Mouse (Mus musculus): ENCODE measurements around the gene Arhgef25.
A peak's percentile ranks its signal among the peaks of the same experiment; 100 is the strongest.

Arhgef25 gene

DNA sequence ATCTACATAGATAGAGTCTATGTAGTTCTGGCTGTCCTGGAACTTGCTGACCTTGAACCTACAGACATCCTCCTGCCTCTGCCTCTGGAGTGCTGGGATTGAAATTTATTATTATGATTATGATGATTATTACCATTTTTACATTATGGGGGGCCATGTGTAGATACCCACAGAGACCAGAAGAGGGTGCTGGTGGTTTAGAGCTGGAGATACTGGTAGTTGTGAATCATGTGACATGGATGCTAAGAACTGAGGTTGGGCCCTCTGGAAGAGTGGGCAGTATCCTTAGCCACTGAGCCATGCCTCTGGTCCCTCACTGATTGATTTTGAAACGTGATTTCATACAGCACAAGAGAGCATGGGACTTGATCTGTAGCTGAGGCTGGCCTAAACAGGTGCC is 3.4 kb downstream of the Arhgef25 start:
- DNase-seq (ENCODE audit: low spot score) = no peak

DNA sequence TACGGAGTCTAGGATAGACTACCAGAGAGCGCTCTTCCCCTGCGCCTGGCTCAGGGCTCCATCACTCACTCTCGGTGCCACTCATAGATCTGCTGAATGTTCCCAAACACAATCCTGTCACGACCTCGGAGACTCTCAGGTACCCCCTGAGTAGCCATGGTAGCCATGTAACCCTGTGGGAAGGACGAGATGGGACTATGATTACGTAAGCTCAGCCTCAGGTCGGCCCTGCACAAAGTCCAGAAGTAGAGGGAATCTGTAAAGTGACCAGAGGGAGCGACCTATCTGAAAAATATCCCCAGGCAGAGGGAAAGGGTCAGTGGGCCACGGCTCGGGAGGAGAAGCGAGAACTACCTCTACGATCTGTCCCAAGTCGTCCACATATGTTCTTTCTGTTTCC is 4.4 kb downstream of the Arhgef25 start:
- no peak for DNase-seq (ENCODE audit: low spot score)

DNA sequence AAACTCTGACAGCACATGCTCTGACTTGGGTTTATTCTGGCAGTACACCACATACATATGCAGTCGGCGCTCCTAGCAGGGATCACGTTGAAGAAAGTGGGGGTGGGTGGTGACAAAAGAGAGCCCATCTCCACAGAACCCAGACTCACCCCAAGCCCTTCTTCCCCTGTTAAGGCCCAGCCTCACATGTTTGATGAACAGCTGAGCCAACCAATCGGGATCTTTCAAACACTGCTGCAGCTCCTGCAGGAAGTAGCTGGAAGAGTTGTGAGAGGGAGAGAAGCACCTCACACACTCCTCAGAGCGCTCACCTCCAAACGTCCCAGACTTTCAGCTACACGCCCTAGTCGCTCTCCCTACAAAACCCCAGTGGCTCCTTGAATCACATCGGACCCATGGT is 4.8 kb downstream of the Arhgef25 start:
- DNase-seq (ENCODE audit: low spot score) = no peak

DNA sequence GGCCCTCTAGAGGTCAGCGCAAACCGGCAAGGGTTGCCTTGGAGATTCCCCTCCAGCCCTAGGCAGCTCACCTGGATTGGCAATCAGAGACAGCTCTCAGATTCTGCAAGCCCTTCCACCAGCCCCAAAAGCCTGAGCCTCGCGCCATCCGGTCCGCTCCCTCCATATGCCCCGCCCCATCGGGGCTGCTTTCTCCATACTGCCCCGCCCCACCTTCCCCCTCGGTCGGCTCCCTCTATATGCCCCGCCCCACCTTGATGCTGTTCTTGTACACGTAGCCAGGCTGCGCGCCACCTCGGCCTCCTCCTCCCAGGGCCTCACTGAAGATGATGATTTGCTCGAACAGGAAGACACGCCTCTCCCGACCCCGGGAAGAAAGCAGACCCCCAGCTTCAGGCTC is 6.1 kb downstream of the Arhgef25 start:
- DNase-seq (ENCODE audit: low spot score) = no peak

DNA sequence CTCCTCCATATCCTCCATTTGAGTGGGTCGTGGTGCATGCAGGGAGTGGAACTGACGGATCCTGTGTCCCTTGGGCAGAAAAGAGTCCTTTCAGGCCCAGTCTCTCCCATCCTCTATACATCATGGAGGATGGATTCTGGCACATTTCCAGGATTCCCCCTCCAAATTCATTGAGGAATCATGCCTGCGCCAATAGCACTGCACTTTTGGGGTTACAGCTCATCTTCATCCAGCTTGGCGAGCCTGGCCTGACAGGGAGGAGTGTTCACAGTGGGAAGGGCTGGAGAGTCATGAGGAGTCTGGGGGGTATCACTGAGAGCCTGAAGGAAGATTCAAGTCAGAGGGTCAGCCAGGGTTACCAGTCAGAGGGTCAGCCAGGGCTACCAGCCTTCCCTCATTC is 7.3 kb downstream of the Arhgef25 start:
- DNase-seq (ENCODE audit: low spot score) = no peak

DNA sequence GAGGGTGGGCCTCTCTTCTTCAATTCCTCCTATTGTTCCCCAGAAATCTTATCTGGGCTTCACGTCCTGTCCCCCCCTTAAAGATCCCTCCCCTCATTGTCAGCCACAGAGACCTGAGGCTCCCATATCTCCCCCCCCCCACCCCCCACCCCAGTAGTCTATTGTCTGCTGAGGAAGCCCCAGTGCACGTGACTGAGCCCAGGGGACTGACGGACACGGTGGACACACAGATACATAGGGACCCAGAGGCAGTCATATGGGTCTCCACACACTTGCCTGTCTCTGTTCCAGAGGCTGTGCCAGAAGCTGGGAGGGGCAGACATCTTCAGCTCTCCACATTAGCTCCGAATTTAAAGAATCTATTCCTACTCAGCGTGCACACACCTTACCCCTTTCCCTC is 8.3 kb downstream of the Arhgef25 start:
- no peak for DNase-seq (ENCODE audit: low spot score)

DNA sequence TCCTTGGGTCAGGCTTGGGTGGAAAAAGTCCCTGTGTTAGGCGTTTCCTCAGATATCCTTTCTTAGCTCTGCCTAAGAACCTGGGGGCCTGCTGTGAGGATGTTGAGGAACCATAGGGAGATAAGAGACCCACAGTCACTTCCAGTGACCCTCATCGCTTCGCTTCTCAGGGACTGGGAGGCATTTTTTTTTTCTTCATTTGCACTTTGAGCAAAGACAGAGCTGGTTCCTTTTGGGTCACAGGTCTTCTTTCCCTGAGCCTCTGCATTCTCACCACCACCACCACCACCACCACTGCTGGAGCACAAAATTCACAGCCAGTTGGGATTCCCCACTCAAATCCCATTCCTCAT is 9.2 kb downstream of the Arhgef25 start:
- DNase-seq (ENCODE audit: low spot score) = no peak

DNA sequence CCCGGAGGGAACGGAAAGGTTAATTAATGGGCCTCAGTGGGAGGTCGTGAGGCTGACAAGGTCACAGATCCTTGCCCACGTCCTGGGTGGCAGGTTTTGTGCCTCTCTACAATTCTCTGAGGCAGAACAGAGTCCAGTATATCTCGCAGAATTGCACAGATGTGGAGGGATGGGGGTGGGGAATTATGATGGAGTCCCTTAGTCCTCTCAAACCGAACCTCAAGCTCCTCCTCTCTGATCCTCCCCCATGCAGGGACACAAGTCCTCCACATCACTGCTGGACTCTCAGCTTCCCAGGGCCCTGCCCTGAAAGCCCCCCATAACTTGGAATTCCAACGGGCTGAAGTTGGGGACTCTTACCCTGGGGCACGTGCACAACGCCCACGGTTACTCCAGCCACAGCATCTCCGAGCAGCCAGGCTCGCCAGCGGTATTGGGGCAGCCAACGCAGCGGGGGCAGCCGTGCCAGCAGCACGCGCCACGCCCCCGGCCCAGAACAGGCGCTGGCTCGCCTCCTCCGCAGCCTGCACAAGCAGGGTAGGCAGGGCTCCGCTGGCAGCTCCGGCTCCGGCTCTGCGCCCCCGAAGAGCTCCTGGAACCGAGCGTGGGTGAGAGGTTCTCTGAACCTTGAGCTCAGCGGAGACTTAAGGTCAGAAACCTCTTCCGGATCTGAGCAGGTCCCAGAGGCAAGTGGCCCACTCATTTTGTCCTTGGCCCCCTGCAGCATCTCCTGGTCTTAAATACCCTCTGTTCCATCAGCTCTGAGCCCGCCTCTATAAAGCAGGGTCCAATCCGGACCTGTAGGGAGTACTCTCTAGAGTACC is 9.8 kb downstream of the Arhgef25 start, which contains the start of gene Slc26a10:
Gene Slc26a10 (minus strand): TSS at position 775 of the 824 bp plus-strand sequence.
- no peak for DNase-seq (ENCODE audit: low spot score)

DNA sequence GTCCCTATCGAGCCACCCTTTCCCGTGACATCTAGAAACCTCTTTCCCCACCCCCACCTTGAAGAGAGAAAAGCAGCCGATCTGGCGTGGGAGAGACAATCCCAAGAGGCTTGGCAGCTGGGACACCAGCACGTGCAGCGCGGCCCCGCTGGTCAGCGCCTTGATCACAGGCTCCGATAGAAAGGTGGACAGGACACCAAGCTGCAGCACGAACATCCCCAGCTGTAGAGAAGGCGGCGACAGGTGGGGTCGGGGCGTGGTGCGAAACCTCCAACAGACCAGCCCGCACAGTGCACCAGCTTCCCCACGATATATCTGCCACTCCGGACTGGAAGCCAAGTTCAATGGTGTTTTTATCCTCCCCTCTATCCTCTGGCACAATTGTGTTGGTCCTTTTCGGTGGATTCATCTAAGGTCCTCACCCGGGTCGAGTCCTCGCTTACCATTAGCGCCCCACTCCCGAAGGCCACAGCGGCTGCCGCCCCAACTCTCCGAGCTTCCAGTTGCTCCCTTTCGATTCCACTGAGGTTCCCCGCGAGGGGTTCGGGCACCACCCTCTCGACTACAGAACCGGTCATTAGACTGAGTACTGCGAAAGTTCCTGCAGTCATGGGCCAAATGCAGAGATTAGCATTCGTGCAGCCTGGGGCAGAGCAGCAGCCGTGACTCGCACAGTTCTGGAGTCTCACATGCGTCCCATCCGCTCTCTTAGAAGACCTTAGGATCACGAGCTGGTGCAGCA is 11.4 kb downstream of the Arhgef25 start:
- no peak for DNase-seq (ENCODE audit: low spot score)

DNA sequence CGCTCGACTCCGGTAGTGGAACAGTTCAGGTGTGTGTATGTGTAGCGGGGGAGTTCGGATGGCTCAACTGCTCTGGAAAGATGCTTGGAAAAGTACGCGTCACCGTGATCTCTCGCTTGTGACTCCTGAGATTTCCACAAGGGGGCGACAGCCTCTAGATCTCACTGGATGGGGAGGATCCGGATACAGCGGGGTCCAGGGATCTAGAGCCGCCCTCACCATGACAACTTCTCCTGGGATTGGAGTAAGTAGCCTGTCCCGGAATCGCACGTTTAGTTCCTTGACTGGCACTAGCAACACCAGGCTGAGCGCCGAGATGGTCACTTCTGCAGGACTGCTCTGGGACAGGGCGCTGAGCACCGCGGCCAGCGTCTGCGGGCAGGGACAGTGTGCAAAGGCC is 12.2 kb downstream of the Arhgef25 start:
- peak; percentile 70 for DNase-seq (ENCODE audit: low spot score)

DNA sequence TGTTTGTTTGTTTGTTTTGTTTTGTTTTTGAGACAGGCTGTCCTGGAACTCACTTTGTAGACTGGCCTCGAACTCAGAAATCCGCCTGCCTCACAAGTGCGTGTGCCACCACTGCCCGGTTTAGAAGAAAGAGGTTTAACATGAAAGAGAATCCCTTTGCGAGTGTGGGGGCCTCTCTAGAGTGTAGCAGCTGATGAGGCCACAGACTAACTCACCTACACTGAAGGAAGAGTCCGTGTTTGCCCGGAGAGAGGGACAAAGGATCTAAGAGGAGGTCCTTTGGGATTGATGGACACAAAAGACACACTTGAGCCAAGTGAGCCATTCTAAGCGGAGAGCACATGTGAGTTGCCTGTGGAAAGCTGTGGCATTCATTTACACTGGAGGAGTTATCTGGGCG is 12.6 kb downstream of the Arhgef25 start:
- DNase-seq (ENCODE audit: low spot score) = no peak

DNA sequence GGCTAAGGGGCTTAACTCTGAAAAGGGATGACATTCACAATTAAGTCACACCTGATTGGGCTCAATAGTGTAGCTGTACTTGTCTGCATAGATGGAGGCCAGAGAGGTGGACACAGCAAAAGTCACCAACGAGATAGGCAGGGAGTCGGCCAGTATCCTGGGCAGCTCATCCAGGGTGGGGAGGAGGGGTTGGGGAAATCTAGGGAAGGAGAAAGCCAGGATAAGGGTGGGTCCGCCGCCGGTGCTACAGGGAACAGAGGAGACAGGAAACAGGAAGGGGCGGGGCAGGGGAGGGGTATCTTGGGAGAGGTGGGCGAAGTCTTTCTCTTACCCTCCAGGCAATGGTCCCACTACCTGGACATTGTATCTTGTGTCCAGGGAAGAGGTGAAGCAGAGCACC is 13.1 kb downstream of the Arhgef25 start:
- no peak for DNase-seq (ENCODE audit: low spot score)

DNA sequence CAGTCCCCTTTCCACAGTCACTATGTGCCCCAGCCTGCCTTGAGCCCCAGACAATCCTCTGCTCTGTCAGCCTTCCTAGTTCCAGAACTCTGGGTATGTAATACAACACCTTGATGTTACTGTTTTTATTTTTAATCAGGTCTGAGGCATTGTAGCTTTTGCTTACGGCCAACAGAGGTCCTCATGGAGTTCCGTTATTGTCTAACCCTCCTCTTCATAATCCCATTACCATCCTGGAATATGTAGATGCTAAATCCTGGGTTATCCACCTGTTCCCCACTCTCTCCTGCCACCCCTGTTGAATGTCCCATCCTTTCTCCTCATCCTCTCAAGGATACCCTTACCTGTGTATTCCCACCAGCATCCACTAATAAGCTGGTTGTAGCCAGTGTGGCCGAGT is 13.7 kb downstream of the Arhgef25 start:
- DNase-seq (ENCODE audit: low spot score) = no peak

DNA sequence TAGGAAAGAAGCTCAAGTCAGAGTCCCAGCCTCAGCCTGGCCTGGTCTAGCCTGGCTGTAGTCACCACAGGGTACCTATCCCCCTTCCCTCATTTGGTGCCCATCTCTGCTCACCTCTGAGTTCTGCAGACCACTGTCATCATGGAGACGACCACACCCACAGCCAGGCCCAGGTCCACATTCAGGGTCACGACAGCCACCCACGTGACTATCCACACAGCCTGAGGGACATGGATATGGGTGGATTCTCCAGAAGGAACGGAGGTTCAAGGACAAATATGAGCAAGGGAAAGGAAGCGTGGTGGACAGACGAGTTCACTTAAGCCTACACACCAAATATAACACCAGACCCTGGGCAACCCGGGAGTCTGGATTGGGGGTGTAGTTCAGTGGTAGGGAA is 15.7 kb downstream of the Arhgef25 start:
- no peak for DNase-seq (ENCODE audit: low spot score)

DNA sequence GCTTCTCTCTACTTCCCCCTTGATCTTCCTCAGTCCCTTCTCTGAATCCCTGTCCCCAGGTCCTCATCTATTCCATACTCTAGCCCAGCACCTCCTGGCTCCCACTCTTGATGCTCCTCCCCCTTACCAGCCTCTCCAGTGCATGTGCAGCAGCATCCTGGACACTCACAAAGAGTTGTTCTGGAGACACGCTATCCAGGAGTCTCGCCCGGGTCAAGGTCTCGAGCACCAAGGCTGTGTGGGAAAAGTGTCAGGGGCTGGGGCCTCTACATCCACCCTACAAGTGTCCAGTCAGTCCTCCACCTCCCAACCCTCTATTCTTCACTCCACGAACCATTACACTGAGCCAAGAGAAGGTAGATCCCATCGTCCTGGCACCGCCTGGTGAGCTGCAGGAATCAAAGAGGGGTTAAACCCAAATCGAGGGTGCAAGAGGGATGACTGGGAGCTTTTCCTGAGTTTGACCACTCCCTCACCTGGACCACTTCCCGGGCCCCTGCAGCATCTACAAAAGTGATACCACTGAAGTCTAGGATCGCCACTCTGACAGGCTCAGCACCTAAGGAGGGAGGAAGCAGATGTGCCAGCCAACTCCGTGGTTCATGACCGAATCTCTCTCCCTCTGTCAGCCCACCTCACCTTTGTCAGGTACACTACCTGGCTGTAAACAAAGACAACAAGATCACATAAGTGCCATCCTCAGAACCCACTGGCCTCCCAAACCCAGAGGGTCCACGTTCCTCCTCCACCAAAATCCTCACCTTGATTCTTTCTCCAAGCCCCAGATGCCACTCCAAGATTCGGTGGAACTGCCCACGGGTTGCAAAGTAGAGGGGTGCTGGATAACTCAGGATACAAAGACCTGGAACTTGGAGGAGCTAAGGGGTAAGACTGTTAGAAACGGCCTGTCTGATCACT is 16.5 kb downstream of the Arhgef25 start:
- no peak for DNase-seq (ENCODE audit: low spot score)

DNA sequence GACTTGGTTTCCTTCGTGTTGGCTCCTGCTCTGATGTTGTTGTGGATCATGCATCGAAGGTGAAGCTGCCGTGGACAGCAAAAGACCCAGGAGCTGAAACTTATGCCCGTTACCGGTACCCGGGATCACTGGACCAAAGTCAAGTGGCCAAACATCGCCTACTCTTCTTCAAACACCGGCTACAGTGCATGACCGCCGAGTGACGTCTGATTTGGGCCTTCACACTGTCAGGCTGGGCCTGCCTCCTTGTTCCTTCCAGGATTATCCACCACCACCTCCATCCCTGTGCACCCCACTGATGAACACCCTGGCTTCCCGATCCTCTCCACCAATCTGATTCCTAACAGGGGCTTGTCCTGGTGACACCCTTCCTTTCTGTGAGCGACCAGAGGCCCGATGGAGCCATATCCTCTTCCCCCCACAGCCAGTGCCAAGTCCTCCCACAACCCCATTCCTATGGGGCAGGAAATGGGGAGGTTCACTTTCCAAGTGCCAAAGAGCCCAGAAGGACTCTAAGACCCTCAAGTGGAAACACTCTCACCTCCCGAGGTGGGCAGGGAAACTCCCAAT is 18.2 kb downstream of the Arhgef25 start:
- no peak for DNase-seq (ENCODE audit: low spot score)

DNA sequence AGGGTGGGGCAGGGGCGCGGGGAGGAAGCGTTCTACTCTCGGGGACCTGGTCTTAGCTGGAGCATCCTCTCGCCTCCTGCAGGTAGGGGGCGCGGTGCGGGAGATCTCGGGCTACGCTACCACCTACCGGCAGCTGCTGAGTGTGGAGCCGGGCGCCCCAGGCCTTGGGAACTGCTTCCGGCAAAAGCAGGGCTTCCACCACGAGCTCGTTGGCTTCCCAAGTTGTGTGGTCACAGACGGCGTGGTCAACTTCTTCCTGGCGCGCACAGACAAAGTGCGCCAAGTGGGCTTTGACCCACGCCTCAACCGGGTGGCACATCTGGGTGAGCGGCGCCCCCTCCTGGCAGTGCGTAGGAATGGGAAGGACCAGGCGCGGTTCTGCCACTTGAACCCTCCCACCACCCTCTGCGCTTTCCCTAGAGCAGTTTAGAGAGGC is 19.0 kb downstream of the Arhgef25 start:
- peak; percentile 70 for DNase-seq (ENCODE audit: low spot score)

DNA sequence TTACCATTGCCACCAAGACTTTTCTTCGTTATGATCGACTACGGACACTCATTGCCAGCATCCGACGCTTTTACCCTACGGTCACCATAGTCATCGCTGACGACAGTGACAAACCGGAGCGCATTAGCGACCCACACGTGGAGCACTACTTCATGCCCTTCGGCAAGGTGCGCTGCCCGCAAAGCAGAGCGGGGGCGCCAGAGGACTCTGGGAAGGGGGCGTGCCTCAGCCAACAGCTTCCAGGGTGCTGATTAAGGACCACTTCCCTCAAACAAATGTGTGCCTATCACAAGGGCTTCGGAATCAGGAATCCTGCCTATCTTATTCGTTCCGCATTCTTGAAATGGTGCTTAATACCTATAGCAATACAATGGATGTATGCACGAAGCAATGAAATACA is 19.9 kb downstream of the Arhgef25 start:
- no peak for DNase-seq (ENCODE audit: low spot score)

DNA sequence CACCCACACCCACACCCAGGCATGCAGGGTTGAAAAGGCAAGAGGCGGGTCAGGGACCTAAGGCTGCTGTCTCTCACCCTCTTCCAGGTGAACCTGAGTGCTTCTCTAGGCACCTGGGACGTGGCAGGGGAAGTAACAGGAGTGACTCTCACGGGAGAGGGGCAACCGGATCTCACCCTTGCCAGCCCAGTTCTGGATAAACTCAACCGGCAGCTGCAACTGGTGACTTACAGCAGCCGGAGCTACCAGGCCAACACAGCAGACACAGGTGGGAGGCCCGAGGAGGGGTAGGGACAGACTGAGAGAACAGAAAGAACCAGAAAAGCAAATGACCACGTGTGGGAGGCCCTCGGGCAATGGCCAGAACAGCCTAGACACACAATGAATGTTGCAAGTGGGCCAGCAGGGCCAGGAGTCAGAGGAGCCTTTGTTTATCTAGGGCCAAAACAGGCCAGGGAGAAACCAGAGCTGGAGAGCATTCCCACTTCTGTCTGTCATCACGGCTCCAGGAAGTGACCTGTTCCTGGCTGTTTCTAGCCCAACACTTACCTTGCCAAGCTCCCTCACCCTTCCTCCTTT is 22.2 kb downstream of the Arhgef25 start:
- DNase-seq (ENCODE audit: low spot score) = no peak

DNA sequence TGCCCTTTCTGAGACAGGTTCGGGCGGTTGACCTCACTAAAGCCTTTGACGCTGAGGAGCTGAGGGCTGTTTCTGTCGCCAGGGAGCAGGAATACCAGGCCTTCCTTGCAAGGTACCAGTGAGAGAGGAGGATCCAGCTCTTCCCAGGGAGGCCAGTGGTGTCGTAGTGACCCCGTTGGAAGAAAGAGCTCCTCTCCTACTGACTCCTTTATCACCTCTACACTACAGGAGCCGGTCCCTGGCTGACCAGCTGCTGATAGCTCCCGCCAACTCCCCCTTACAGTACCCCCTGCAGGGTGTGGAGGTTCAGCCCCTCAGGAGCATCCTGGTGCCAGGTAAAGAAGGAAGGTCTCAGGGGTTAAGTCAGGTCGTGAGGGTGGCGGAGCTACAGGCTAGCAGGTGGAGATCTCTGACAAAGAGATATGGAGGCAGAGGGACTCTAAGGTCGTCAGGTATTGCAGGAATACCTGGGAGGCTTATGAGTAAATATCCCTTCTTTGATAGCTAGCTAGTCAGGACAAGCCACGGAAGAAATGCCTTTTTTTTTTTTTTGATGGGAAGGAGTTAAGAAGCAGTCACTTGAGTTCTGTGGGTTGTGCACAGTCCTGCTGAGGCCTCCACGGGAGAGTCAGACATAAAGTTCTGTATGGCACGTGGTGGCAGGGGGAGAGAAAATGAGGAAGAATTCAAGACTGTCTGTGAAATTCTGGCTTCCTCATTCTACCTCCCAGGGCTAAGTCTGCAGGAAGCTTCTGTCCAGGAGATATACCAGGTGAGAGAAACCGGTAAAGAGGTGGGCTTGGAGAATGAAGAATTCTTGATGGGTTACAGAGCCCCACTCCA is 22.9 kb downstream of the Arhgef25 start:
- no peak for DNase-seq (ENCODE audit: low spot score)

DNA sequence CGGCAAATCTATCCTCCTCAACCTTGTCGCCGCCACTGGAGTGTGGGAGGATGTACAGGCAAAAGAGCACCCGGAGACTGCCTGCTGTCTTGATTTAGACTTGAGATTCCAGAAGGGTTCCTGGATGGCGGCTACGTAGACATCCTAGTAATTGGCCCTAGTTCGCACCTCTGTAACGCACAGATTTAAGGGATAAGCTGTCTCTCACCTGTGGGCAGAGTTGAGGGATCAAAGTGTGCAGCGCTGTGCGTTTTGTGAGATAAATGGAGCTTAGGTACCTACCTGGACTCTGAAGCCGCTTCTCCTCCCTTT is 23.5 kb downstream of the Arhgef25 start:
- no peak for DNase-seq (ENCODE audit: low spot score)
